Mouse (Mus musculus) neural tube, embryonic 15.5 days (tissue): ENCODE data around the gene Lingo2. TPM values are rescaled to one million over a fixed set of nuclear protein-coding genes. Genes with fewer than 3 reads are reported as not detected.

Experiments used
- ATAC-seq: fragments of 200-750 bp; cut with Nextera tagmentation; 2 replicates; pipeline ENCODE4 v1.8.0; 2017; ENCODE audit warnings: mild to moderate bottlenecking, moderate TSS enrichment, moderate library complexity; ENCODE audit not compliant: low FRiP score
- H3K27ac ChIP-seq: fragments of 300-500 bp; sonication (generic); replicated peaks from 2 replicates; pipeline ENCODE4 v1.5.1; 2015; ENCODE audit warnings: mild to moderate bottlenecking, inconsistent platforms
- H3K27me3 ChIP-seq: fragments of 300-500 bp; sonication (generic); replicated peaks from 2 replicates; pipeline ENCODE4 v1.6.1; 2015; ENCODE audit warnings: inconsistent platforms
- H3K36me3 ChIP-seq: fragments of 300-500 bp; sonication (generic); 2 replicates; pipeline ENCODE4 v1.6.1; 2015; ENCODE audit warnings: inconsistent platforms
- H3K4me1 ChIP-seq: fragments of 300-500 bp; sonication (generic); 2 replicates; pipeline ENCODE4 v1.6.1; 2015; ENCODE audit warnings: inconsistent platforms
- H3K4me2 ChIP-seq: fragments of 300-500 bp; sonication (generic); 2 replicates; pipeline ENCODE4 v1.6.1; 2015; ENCODE audit warnings: inconsistent platforms, mild to moderate bottlenecking, moderate library complexity
- H3K4me3 ChIP-seq: fragments of 300-500 bp; sonication (generic); replicated peaks from 2 replicates; pipeline ENCODE4 v1.5.1; 2015; ENCODE audit warnings: mild to moderate bottlenecking, inconsistent platforms
- H3K9ac ChIP-seq: fragments of 300-500 bp; sonication (generic); replicated peaks from 2 replicates; pipeline ENCODE4 v1.6.1; 2015; ENCODE audit warnings: mild to moderate bottlenecking, inconsistent platforms
- H3K9me3 ChIP-seq: fragments of 300-500 bp; sonication (generic); replicated peaks from 2 replicates; pipeline ENCODE4 v1.6.1; 2016; ENCODE audit warnings: inconsistent platforms
- WGBS: fragments of 180-500 bp; shearing (Covaris S2); methylation state at CpG from one replicate; pipeline ENCODE4 v1.1.7; 2015; ENCODE audit warnings: mixed read lengths; 5-methylcytosine and 5-hydroxymethylcytosine counted together
- polyA plus RNA-seq: library from polyadenylated mRNA; unstranded; fragments of >200 nt; fragmentation: Nextera tagmentation; extraction: Ambion mirVana; gene quantifications from 2 replicates; pipeline ENCODE4 v1.2.1, GENCODE M21; 2015

The Lingo2 gene
- polyA plus RNA-seq = 74.7 and 89.8 TPM in 2 replicates

GRCm38 (mm10) chr4:36951150-36951954 lies at the start of gene Lingo2:
Gene Lingo2 (minus strand): TSS chr4:36951747.
- Histone ChIP-seq H3K9ac (peak within 1 kb of the TSS; percentile 67), H3K27ac (peak within 1 kb of the TSS; percentile 74), H3K36me3 (no peaks in the 10 kb centered on the region), H3K4me3 (peak within 1 kb of the TSS; percentile 60), H3K27me3 (peaks cover 7% of the 10 kb centered on the region; the same call in 1 of the 2 replicates), H3K4me1 (peaks cover 10% of the 10 kb centered on the region; the same call in 1 of the 2 replicates), H3K9me3 (no peaks in the 10 kb centered on the region), H3K4me2 (peak within 1 kb of the TSS; percentile 64)
- under 1% methylated on average over 61 of the region's 61 CpGs for WGBS
- peak; percentile 70 for ATAC-seq

- Histone ChIP-seq H3K9ac (no peak overlapping the region), H3K9me3 (no peaks in the 10 kb centered on the region), H3K4me2 (no peak overlapping the region), H3K4me3 (no peak overlapping the region), H3K36me3 (no peaks in the 10 kb centered on the region), H3K4me1 (no peaks in the 10 kb centered on the region), H3K27me3 (no peaks in the 10 kb centered on the region), H3K27ac (no peak overlapping the region)
- 96% methylated on average over 4 of the region's 4 CpGs for WGBS
- no peak for ATAC-seq
These were observed 21.8 kb upstream of the Lingo2 start for GRCm38 (mm10) chr4:36973358-36973757.

GRCm38 (mm10) chr4:36952431-36953429 lies 1.2 kb upstream of the Lingo2 start:
- Histone ChIP-seq H3K4me2 (peak overlapping the region; percentile 64), H3K36me3 (no peaks in the 10 kb centered on the region), H3K4me1 (peaks cover 10% of the 10 kb centered on the region; the same call in 1 of the 2 replicates), H3K9me3 (no peaks in the 10 kb centered on the region), H3K27me3 (peaks cover 7% of the 10 kb centered on the region; the same call in 1 of the 2 replicates), H3K9ac (peak overlapping the region; percentile 67), H3K27ac (peak overlapping the region; percentile 48), H3K4me3 (peak overlapping the region; percentile 60)
- ATAC-seq = no peak
- WGBS = 7% methylated on average over 20 of the region's 20 CpGs

- Histone ChIP-seq H3K36me3 (no peaks in the 10 kb centered on the region), H3K27ac (no peak overlapping the region; the same call in 1 of the 2 replicates), H3K9me3 (no peaks in the 10 kb centered on the region), H3K4me3 (peak overlapping the region; percentile 60), H3K4me1 (peaks cover 10% of the 10 kb centered on the region; the same call in 1 of the 2 replicates), H3K4me2 (peak overlapping the region; percentile 64), H3K27me3 (peaks cover 7% of the 10 kb centered on the region; the same call in 1 of the 2 replicates), H3K9ac (peak overlapping the region; percentile 67)
- under 1% methylated on average over 7 of the region's 7 CpGs for WGBS
- ATAC-seq = no peak
These were observed 338 bp upstream of the Lingo2 start for GRCm38 (mm10) chr4:36951955-36952215.

GRCm38 (mm10) chr4:36950790-36951149 lies 777 bp downstream of the Lingo2 start:
- H3K27ac ChIP-seq = peak overlapping the region; percentile 74
- H3K36me3 ChIP-seq = no peaks in the 10 kb centered on the region
- peak; percentile 64 for ATAC-seq
- H3K4me2 ChIP-seq = peak overlapping the region; percentile 64
- H3K9me3 ChIP-seq = no peaks in the 10 kb centered on the region
- H3K4me1 ChIP-seq = peaks cover 10% of the 10 kb centered on the region; the same call in 1 of the 2 replicates
- peak overlapping the region; percentile 67 for H3K9ac ChIP-seq
- peak overlapping the region; percentile 60 for H3K4me3 ChIP-seq
- WGBS = under 1% methylated on average over 11 of the region's 11 CpGs
- H3K27me3 ChIP-seq = peaks cover 7% of the 10 kb centered on the region; the same call in 1 of the 2 replicates

GRCm38 (mm10) chr4:36950021-36950751 lies 1.4 kb downstream of the Lingo2 start:
- H3K27ac ChIP-seq = peak overlapping the region; percentile 74
- under 1% methylated on average over 38 of the region's 43 CpGs for WGBS
- H3K9me3 ChIP-seq = no peaks in the 10 kb centered on the region
- peak overlapping the region; percentile 64 for H3K4me2 ChIP-seq
- no peaks in the 10 kb centered on the region for H3K36me3 ChIP-seq
- peak overlapping the region; percentile 60 for H3K4me3 ChIP-seq
- H3K4me1 ChIP-seq = peaks cover 10% of the 10 kb centered on the region; the same call in 1 of the 2 replicates
- H3K27me3 ChIP-seq = peaks cover 7% of the 10 kb centered on the region; the same call in 1 of the 2 replicates
- peak; percentile 88 for ATAC-seq
- H3K9ac ChIP-seq = peak overlapping the region; percentile 67

GRCm38 (mm10) chr4:36890810-36891209 lies 60.7 kb downstream of the Lingo2 start:
- no peaks in the 10 kb centered on the region for H3K27me3 ChIP-seq
- peaks cover 4% of the 10 kb centered on the region; the same call in 1 of the 2 replicates for H3K9me3 ChIP-seq
- no peaks in the 10 kb centered on the region for H3K4me1 ChIP-seq
- no peak overlapping the region for H3K4me3 ChIP-seq
- no peak overlapping the region for H3K9ac ChIP-seq
- H3K36me3 ChIP-seq = 0 out of 2 replicates have a peak, but pooled peaks cover 2% of the 10 kb centered on the region
- no peak for ATAC-seq
- H3K4me2 ChIP-seq = no peak overlapping the region
- 88% methylated on average over 1 of the region's 1 CpGs for WGBS
- no peak overlapping the region for H3K27ac ChIP-seq

GRCm38 (mm10) chr4:36890365-36890764 lies 61.2 kb downstream of the Lingo2 start:
- H3K27me3 ChIP-seq = no peaks in the 10 kb centered on the region
- H3K36me3 ChIP-seq = 0 out of 2 replicates have a peak, but pooled peaks cover 2% of the 10 kb centered on the region
- ATAC-seq = no peak
- H3K4me2 ChIP-seq = no peak overlapping the region
- H3K9me3 ChIP-seq = peaks cover 4% of the 10 kb centered on the region; the same call in 1 of the 2 replicates
- WGBS = 84% methylated on average over 3 of the region's 3 CpGs
- no peaks in the 10 kb centered on the region for H3K4me1 ChIP-seq
- H3K4me3 ChIP-seq = no peak overlapping the region
- no peak overlapping the region for H3K9ac ChIP-seq
- H3K27ac ChIP-seq = no peak overlapping the region

- no peaks in the 10 kb centered on the region for H3K36me3 ChIP-seq
- H3K4me2 ChIP-seq = no peak overlapping the region
- no peaks in the 10 kb centered on the region for H3K9me3 ChIP-seq
- no peak for ATAC-seq
- H3K9ac ChIP-seq = no peak overlapping the region
- H3K4me3 ChIP-seq = no peak overlapping the region
- H3K4me1 ChIP-seq = no peaks in the 10 kb centered on the region
- H3K27ac ChIP-seq = no peak overlapping the region
- no peaks in the 10 kb centered on the region for H3K27me3 ChIP-seq
These were observed 76.8 kb downstream of the Lingo2 start for GRCm38 (mm10) chr4:36874781-36875180.

- Histone ChIP-seq H3K27me3 (no peaks in the 10 kb centered on the region), H3K9ac (no peak overlapping the region)
- no peak for ATAC-seq
These were observed 126.6 kb downstream of the Lingo2 start for GRCm38 (mm10) chr4:36824982-36825381.

GRCm38 (mm10) chr4:36821914-36822313 lies 129.6 kb downstream of the Lingo2 start:
- Histone ChIP-seq H3K4me1 (no peaks in the 10 kb centered on the region), H3K4me3 (no peak overlapping the region), H3K4me2 (no peak overlapping the region), H3K36me3 (no peaks in the 10 kb centered on the region), H3K27ac (no peak overlapping the region), H3K9ac (no peak overlapping the region), H3K27me3 (no peaks in the 10 kb centered on the region), H3K9me3 (no peaks in the 10 kb centered on the region)
- no peak for ATAC-seq

More at GRCm38 (mm10) chr4:36824982-36825381, 126.6 kb downstream of the Lingo2 start:
- H3K36me3 ChIP-seq = no peaks in the 10 kb centered on the region
- H3K4me3 ChIP-seq = no peak overlapping the region
- no peak overlapping the region for H3K27ac ChIP-seq
- H3K4me1 ChIP-seq = no peaks in the 10 kb centered on the region
- no peak overlapping the region for H3K4me2 ChIP-seq
- no peaks in the 10 kb centered on the region for H3K9me3 ChIP-seq
